Mouse (Mus musculus) spleen, adult 12 weeks (tissue): ENCODE results near the gene Slc44a3.
"Not testable (repeated sequence)": the region's sequence is repeated elsewhere in the genome, so short reads cannot be mapped to it uniquely, and the experiment has no call there.

Source experiments
- DNase-seq: peaks from one replicate; pipeline ENCODE4 v3.0.0; 2022; ENCODE audit warnings: low spot score

Gene Slc44a3

DNA sequence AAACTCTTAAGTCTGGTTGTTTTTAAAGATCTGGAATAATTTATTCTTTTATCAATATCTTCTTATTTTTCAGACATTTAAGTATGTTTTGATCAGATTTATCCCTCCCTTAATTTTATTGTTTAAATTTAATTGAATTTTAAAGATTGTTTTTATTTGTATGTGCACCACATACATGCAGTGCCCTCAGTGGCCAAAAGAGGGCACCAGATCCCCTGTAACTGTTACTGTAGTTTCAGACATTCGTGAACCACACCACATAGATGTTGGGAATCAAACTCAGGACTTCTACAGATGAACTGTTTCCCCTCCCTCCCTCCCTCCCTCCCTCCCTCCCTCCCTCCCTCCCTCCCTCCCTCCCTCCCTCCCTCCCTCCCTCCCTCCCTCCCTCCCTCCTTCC, 18.2 kb upstream of the Slc44a3 start:
- no peak for DNase-seq

DNA sequence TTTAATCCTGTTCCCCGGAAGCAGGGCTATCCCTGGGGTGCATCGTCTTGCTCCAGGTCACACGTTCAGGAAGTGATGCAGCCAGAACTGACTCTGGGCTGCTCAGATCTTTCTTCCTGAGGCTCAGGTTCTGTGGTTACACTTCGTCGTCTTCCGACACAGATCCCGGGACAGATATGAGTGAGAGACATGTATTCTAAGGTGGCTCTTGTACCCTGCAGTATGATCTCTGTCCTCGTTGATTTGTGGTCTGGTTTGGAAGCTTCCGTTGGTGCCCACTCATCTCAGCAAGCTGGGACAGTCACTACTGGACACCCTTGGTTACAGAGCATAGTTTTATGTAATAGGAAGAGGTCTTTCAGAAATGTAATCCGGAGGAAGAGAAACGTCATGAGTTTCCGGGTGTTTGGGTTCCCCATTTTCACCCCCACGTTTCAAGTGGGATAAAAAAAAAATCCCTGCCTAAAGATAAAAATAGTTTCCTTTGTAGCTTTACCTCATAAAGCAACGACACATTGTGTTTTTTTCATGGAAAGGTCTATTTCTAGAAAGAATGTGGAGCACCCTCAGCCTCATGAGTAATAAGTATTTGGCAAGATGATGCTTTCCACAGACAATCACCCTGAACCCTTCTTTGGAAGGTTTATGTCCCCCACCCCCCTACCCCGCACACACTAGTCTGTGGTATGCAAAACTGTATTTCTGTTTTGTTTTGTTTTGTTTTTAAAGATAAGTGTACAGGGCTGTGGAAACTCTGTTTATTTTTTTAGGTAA, 15.8 kb upstream of the Slc44a3 start:
- DNase-seq = no peak

DNA sequence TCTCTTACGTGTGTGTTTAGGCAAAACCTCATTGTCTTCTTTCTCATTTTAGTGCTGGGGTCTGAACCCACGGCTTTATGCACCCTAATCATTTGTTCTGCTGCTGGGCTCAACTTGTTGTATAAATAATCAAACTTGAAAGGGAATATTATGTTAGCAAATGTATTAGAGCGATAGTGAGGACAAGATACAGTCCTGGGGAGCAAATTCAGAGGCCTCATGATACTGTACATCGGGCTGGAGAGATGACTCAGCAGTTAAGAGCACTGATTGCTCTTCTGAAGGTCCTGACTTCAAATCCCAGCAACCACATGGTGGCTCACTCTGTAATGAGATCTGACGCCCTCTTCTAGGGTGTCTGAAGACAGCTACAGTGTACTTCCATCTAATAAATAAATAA, 8.4 kb upstream of the Slc44a3 start:
- no peak for DNase-seq

DNA sequence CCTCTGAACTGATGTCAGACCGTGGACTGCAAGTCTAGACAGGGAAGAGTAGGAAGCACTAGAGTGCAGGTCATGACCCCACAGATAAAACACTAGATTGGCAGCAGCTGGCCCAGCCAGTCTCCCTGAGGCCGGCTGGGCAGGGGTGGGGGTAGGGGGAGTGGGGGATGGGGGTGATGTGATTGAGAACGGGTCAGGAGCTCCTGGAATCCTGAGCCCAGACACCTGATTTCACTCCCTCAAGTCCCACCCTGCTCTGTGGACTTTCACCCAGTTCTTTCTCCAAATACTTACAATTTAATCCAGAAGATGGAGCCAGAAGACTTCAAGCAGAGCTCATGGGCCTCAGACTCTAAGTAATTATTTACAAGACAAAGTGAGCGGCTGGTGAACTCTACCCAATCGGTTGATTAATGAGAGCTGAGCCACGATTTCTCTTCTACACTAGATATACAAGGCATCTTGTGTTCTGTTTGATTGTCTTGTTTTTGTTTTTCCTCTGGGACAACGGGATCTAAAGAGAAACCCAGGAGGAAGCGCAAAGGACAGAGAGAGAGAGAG, 7.7 kb upstream of the Slc44a3 start:
- DNase-seq = no peak

DNA sequence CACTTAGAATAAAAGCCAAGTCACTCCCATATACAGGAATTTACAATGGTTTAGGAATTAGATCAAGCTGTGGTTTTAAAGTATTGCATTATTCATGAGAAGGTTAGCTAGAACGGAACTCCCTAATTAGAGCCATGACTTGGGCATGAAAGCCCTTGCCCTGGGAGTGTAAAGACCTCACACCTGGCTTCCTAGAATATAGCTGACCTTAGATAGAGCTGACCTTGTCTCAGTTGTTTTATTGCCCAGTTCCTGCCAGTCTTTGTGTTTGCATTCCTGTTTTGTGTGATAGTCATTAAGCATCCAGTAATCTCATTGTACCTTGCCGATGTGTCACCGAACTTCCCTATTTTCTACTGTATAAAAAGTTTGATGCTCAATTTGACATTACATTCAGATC, 6.6 kb upstream of the Slc44a3 start:
- not testable (repeated sequence) for DNase-seq

DNA sequence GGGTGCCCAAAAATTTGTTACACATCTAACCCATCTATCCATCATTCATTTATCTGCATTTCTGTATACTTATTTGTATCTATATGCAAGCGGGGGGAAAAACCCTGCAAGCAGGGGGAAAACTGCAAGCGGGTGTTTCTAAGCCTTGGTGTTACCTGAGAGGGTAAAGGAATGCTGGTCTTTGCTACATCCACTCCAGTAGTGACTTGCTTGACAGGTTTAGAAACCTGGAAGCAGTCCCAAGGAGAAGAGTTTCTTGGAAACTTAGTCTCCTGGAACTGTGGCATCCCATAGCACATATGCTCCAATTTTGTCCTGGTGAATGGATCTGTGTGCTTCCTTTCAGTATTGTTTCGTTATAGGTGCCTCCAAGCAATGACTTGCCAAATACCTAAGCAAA, 5.8 kb upstream of the Slc44a3 start:
- no peak for DNase-seq

DNA sequence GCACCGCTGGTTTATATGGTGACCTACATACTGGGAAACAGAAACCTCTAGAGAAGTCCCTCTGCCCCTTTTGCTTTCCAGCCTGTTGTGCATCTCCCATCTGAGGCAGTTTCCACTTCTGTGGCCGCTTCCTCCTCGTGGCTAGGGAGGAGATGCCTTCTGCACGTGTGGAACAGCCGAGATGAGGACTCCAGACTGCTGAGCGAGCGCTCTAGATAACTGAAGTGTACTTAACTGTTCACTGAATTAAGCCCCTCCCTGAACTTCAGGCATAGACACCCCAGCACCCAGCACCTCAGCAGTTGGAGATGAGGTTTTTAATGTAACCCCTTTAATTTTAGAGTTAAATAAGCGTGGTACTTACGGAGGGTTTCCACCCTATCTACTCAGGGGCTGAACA, 4.6 kb upstream of the Slc44a3 start:
- no peak for DNase-seq

DNA sequence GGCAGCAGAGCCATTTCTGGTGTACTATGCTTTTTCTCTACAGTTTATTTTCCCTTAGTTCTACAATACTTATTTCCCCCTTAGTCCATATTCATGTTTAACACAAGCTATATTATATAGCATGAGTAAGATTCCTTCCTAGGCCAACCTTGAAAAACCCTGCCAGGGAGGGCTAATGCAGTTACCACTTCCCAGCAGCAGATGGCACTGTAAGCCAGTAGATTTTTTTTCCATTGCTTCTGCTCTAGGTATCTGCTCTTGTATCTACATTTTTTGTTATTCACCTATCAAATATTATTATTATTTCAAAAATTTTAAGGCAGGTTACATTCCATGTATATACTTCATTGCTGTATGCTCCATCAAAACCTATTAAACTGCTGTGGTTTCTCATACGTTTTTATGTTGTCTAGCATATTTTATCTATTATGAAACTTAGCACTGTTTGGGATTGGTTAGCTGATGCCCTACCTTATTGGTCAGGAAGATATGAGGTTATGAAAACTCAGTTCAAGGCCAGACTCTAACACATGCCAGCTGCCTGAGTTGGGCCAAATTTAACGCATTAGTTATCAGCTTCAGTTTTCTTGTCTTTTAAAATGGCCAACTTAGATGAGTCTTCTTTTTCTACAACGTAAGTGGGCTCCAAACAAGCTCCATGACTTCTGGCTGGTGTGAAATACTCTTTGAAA, 3.8 kb upstream of the Slc44a3 start:
- no peak for DNase-seq

DNA sequence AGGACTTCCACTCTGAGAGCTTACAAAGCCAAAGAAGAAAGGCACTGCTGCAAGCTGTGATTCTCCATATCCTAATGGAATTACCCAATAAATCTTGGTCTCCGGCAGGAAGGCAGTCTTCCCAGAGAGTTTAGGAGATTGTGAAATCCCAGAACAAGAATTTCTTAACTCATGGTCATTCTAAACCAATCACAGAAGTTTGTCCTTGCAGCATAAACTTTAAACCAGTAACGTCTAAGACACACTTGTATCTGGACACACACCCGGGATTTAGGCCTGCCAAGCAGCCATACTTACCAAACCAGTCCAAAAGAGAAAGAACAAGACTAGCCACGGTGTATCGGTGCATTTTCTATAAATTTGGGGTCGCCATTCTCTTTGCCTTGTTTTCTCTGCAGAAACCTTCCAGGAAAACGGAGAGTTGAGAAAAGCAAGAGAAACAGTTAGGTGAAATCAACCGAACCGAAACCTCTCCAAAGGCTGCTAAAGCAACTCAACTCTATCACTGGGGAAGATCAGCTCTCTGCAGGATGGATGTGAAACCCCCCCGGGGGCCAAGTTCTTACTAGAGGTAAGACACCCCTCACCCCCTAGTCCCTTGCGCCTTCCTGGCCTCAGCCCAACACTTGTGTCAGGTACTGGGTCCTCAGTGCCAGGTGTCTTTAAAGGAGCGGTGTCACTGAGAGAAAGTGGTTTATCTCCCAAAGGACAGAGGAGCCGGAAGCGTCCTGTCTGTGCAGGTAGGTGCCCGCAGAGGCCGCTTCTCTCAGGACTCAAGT, 645 bp downstream of the Slc44a3 start:
- no peak for DNase-seq

DNA sequence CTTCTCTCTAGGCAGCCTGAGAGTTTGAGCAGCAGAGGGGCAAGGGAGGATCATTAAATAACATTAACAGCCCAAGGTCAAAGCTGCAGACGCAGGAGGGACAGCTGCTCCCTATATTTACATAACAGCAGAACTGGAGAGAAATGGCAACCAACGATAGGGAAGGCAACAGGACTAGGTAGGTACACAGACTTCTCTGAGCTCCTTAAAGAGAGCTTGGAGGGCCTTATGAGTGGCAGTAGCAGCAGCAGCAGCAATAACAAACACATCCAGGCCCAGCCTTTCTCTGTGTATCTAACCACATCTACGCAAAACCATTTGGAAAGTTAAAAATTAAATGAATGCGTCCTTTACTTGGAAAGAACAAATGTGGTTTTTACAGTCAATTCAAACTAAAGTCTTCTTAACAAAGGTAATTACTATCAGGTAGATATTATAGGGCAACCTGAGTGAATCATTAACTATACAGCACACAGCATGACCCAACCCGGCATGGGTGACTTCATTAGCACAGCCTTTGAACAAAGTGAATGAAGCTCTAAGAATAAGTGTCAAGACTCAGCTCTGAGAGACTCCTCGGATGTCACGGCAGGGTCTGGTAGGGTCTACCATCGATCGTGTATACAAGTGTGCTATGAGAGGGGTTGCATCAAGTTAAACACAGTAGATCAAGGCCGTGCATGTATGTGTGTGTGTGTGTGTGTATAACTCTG, 1.5 kb downstream of the Slc44a3 start:
- DNase-seq = no peak

DNA sequence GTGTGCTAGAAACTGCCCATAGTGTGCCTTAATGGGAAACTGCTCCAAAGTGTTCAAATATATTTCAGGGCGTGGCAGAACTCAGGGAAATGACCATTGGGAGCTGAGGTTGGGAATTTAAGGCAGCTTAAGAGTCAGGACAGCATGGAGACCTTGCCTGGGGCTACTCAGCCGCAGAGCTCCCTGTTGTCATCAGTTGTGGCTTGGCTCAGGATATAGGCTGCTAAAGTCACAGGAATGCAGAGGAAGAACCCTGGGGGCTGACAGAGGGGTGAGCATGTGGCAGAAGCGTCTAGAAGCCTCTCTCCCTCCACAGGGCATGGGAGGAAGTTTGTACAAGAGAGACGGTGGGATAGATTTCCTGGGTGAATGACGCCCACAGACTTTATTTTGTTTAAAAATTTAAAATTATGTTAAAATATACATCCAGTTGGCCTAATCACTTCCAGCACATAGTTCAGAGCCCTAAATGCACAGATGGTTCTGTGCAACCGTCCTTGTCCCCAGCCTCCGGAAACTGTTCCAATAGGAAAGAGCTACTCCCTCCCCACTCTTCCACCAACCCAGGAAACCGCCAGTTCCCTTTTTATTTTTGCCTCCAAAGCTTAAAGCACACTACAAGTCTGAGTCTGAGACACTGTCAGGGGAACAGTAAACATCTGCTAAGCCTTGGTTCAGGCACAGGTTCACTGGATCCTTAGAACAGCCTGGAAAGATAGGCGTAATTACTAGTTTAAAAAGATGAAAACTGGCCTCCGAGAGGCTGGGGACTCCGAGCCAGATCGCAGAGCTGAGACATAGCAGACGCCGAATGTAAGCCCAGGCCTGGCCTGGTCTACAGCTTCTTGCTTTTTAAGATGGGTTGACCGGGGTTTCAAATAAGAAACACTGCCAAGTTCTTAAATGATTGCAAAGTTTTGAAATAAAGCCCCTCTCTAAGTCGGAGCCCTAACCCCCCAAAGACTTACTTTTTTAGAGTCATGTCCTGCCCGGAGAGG, 5.8 kb downstream of the Slc44a3 start:
- DNase-seq = no peak

DNA sequence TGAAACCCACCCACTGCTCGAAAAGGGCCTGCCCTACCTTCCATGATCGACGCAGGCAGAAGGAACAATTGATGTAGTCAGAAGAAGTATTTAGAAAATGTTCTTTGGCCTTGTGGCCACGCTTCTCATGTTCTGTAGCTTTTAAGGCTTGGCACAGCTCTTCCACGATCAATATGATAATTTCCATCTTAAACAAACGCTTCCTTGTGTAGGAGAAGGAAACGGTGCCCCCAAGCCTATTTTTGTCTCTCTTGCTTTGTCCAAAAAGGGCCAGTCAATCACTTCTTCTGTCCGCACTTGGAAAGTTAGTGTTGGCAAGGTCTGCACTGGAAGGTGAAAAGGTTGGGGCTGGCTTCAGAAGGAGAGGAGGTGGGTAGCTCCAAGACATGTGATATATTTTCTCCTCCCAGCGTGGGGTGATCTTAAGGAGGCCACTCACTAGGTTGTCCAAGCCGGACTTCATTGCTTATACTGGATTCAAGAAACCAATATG, 10.5 kb downstream of the Slc44a3 start:
- DNase-seq = no peak

DNA sequence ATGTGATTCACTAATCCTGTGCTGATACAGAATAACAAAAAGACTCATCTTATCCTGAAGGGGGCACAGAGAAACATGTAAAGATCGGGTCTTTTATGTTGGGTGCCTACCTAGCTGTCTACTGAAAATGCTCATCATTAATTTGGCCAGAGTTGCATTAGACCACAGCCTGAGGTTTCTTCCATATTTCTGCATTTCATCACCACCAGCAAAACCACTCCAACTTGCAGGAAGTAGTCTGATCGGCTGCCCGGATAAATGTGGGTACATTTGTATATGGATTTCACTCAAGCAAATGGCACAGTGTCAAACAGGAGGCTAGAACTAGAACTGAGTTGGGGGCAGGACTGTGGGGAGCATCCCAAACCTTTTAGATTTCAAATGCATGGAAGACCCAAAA, 11.1 kb downstream of the Slc44a3 start:
- DNase-seq = no peak

DNA sequence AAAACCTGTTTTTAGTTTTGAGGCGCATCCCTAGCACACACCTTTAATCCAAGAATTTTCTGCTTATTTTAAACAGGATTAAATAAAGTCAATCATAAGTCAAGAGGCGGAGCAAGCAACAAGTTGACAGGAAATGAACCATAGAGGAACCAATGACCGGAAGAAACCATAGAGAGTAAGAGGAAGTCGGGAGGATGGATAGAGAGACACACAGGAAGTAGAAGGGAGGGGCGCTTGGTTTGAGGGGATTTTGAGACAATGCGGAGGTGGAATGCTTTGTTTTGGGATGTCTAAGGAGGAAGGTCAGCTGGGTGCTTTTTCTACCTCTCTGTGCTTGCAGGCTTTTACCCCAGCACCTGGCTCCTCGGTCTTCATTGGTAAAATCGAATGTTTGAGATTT, 15.2 kb downstream of the Slc44a3 start:
- no peak for DNase-seq

DNA sequence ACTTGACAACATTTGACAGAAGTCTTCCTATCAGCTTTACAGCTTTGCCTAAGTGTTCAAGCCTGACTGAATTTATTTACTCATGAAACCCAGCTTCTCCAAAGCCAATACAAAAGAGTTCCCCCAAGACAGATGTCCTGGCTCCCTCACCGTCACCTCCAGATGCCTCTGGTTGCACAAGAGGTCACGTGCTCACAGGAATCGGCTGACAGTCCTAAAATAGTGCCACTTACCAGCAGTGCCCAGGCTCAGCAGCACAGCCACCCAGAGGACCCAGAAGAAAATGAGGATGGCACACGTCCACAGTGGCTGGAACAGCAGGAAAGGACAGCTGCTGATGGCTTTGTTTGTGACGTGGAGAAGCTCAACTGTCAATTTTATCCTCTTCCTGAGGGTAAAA, 23.1 kb downstream of the Slc44a3 start:
- DNase-seq = no peak

DNA sequence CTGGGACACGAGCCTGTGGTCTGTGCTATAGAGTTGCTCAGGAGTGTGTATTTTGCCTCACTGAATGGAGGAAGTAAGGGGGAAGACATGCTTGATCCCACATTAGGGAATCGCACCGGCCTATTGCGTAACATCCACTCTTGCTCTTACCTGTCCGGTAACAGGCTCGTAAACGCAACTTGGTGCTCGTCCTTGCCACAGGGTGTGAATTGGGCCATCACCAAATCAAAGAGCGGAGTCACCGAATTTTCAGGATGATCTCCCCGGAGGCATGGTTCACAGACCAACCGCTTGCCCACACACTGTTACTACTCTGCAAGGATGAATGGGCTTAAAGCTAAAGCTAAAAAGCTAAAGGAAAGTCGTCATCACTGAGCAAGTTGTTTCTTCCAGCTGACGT, 24.5 kb downstream of the Slc44a3 start:
- DNase-seq = no peak

DNA sequence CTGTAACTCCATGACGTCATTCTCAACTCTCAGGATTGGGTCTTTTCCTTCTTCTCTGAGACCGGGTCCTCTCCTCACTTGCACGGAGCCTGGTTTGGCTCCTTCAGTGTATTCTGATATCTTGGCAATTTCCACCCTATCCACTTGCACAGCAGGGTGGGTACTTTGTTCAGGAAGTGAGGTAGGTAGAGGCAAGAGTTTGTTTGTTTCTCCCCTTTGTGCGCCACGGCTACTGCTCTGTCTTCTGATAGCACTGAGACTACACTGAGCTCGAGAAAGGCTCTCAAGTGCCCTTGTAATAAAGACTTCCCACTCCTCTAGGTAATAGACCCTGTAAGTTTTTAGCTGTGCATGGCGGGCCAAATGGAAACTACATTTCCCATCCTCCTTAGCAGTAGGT, 25.4 kb downstream of the Slc44a3 start:
- DNase-seq = no peak

DNA sequence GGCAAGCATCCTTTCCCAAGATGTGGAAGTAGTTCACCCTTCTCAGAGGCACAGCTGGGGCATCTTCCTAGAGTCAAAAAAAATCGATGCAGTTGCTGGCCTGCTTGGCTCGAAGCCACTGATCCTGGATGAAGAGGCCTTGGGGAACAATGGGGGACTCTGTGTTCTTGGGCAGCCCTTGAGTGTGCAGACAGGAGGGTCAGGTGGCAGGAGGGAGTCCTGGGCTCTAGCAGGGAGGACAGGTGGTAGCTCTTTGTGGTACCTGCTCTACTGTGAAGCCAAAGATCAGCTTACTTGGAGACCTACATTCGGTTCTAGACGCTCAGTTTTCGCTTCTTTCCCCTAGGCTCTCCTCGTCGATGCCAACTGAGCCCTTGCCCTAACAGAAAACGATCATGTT, 26.0 kb downstream of the Slc44a3 start:
- no peak for DNase-seq

DNA sequence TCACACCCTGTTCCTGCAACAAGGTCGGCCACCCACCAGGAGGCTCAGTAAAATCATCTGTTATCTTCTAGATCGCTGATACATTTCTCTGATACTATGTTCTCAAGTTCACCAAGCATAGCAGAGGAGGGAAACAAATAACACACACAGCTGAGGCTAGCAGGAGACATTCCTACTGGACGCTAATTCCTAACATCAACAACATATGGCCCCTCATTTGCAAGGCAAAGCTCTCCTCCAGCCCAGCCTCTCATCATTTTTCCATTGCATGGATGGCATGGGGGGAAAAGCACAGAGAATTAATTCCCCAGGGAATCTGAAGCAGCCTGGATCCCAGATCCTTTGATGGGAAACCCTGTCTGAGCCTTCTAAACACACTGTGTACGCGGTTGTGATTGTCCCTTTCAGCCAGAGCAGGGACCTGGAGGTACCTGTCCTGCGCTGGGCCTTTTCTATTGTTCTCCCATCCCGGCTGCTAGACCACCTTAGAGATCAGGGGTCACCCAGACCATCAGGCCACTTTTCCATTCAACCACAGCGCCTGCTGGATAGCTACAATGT, 27.2 kb downstream of the Slc44a3 start:
- no peak for DNase-seq

DNA sequence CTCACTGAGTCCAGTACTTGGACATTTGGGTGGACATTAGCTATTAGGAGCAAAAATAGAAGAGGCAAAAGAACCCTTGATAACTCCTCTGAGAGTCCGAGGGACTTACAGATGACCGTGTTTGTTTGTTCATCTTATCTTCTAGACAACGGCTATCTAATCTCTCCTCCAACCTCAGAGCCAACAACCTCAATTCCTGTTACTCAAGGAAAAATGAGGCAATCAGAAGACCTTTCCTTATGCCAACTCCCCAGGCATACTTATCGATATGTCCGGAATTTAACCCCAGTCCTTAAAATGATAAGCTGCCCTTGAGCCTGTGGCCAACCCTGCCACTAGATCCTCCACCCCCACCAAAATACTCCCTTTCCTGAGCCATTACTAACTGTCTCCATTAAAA, 31.5 kb downstream of the Slc44a3 start:
- DNase-seq = no peak
